8 mouse cellular contexts compared by ENCODE assay signal in genomic region chr10:57485908-57486541, GRCm38 (mm10). TPM values are rescaled to one million over a fixed set of nuclear protein-coding genes. Genes with fewer than 3 reads are reported as not detected.
DNase-seq lines count a peak whose midpoint lies in the region; ATAC-seq lines count a peak whose summit lies in the region.

Gene Hsf2, plus strand, starts transcription at chr10:57486385.

- H3K27me3 ChIP-seq in hindbrain, embryonic 12.5 days, result no peaks in the 10 kb centered on the region

- DNase-seq in NIH3T3 (ENCODE audit: low read depth), result peak; percentile 99
- peak; percentile 96 to 98 for DNase-seq in cerebellum, postnatal 10 days
- DNase-seq in frontal cortex, postnatal 10 days (ENCODE audit: low spot score in 2 of 2), result peak; percentile 96
- DNase-seq in layer of hippocampus, postnatal 14 days (ENCODE audit: low spot score in 2 of 2), result peak; percentile 93 to 97
- peak; percentile 94 for DNase-seq in lung, postnatal 14 days
- peak; percentile 85 for DNase-seq in retina, adult 2 months (ENCODE audit: low read depth, low spot score)
- DNase-seq in thymus, postnatal 36 days, result peak; percentile 92 to 97

- H3K4me2 ChIP-seq in hindbrain, embryonic 12.5 days (replicated peaks), result peak within 1 kb of the TSS; percentile 63

- no peaks in the 10 kb centered on the region for H3K9me3 ChIP-seq in hindbrain, embryonic 12.5 days (replicated peaks)

- WGBS in hindbrain, embryonic 12.5 days, result 2% methylated on average over 35 of the region's 52 CpGs

- peak within 1 kb of the TSS; percentile 94 for H3K9ac ChIP-seq in hindbrain, embryonic 12.5 days

- H3K36me3 ChIP-seq in hindbrain, embryonic 12.5 days, result no peaks in the 10 kb centered on the region

- peak within 1 kb of the TSS; percentile 98 for H3K27ac ChIP-seq in hindbrain, embryonic 12.5 days

- ATAC-seq in hindbrain, embryonic 12.5 days (ENCODE audit: low FRiP score), result peak; percentile 99

- peaks cover 12% of the 10 kb centered on the region for H3K4me1 ChIP-seq in hindbrain, embryonic 12.5 days

- H3K4me3 ChIP-seq in hindbrain, embryonic 12.5 days, result peak within 1 kb of the TSS; percentile 89

RNA-seq across cellular contexts. Expression of gene Hsf2, which starts in this region (rescaled TPM):
- 69.7 and 73.1 TPM in 2 replicates for polyA plus RNA-seq in hindbrain, embryonic 12.5 days (2016; fragmentation: Nextera tagmentation; extraction: Ambion mirVana)
- 10 to 100 TPM; 37.0 to 37.2 TPM for total RNA-seq in layer of hippocampus, postnatal 14 days (2021)

Comparison
In these comparisons a context has a peak if more than half of its experiments do, and no peak if none do; other contexts are left out.
1. Peak in every context shown above with its lines: DNase-seq, ATAC-seq, H3K4me3 ChIP-seq and H3K27ac ChIP-seq.